Mouse (Mus musculus): Measurements from ENCODE around the gene Ucp2.

Ucp2 gene

DNA sequence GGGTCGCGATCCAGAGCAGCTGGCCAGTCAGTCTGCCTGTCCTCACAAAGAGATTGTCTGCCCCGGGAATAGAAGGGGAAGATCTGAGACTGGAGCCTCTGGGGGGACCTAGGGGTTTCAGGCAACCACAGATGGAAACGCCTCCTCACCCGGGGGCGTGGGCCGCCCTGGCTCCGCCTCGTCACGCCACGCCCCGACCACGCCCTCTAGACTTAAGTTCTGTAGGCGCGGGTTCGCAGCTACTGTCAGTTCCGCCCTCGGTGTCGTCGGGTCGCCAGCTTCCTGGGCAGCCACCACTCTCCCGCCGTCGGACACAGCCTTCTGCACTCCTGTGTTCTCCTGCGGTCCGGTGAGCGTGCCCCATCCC, at the start of gene Ucp2:
TSS of gene Ucp2 (plus strand) at position 221 of the 367 bp plus-strand sequence.
- DNase-seq (ENCODE audit: low read depth, low spot score), result peak; percentile 98

- DNase-seq (ENCODE audit: low read depth, low spot score), result no peak
Measured at GRCm38 (mm10) chr7:100443728-100444127, 49.4 kb upstream of the Ucp2 start.

GRCm38 (mm10) chr7:100446271-100446670, 46.9 kb upstream of the Ucp2 start:
- DNase-seq (ENCODE audit: low read depth, low spot score), result no peak

DNA sequence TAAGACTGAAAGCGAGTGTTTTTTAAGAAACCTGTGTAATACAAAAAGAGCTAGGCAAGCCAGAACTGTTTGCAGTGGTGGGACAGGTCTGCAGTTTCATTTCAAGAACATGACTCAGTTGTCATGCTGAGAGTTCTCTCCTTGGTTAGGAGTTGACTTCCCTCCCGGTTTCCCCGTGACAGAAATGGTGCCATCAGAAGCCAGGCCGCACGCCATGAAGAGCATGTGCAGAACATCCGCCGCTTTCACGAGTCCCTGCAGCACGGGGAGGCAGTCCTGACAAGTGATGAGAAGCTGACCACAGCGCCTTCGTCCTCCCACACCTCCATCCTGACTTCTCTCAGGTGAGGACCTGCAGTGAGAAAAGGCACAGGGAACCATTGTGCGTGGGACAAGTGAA, 44.6 kb upstream of the Ucp2 start:
- DNase-seq (ENCODE audit: low read depth, low spot score), result no peak

GRCm38 (mm10) chr7:100448985-100449384, 44.2 kb upstream of the Ucp2 start:
- no peak for DNase-seq (ENCODE audit: low read depth, low spot score)

GRCm38 (mm10) chr7:100458153-100458552, 35.0 kb upstream of the Ucp2 start:
- DNase-seq (ENCODE audit: low read depth, low spot score), result no peak

GRCm38 (mm10) chr7:100459862-100460261, 33.3 kb upstream of the Ucp2 start:
- no peak for DNase-seq (ENCODE audit: low read depth, low spot score)

DNA sequence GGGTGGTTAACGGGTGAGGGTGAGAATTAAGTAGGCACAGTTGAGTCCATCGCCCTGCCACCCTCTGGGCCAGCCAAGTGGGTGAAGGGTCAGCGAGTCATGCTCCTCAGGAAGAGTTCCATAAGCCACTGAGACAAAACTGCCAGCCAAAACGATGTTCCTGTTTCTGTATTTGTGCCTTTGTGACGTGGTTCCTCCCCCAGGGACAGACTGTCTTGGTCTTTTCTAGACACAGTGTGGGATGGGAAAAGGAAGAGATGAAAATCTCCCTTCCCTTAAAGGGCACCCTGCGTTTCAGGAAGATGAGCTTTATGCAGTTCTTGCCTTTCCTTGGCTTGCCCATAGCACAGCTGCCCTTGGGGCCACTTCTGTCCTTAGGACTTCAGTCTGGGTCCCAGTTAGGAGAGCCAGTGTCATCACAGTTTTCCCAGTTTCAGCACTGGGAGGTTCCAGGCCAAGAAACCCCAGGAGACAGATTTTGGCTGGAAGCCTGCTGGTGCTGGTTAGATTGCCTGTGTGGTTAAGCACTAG, 31.5 kb upstream of the Ucp2 start:
- DNase-seq (ENCODE audit: low read depth, low spot score), result no peak

DNA sequence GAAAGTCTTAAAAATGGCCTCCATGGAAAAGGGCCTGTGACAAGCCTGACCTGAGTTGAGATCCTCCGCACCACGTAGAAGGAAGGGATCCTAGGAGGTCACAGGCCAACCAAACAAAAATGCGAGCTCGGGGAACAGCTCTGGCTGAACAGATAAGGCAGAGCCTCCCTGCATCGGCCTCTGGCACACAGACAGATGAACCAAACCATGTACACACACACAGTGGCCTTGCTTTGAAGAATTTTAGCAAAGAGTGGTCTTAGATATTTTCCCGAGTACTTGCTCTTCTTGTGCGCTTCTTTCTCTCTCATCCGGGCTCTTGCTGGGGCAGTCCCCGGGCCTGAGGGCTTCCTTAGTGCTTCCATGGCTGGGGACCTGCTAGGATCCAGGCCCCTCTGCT, 29.9 kb upstream of the Ucp2 start:
- no peak for DNase-seq (ENCODE audit: low read depth, low spot score)

GRCm38 (mm10) chr7:100463757-100464156, 29.4 kb upstream of the Ucp2 start:
- no peak for DNase-seq (ENCODE audit: low read depth, low spot score)

DNA sequence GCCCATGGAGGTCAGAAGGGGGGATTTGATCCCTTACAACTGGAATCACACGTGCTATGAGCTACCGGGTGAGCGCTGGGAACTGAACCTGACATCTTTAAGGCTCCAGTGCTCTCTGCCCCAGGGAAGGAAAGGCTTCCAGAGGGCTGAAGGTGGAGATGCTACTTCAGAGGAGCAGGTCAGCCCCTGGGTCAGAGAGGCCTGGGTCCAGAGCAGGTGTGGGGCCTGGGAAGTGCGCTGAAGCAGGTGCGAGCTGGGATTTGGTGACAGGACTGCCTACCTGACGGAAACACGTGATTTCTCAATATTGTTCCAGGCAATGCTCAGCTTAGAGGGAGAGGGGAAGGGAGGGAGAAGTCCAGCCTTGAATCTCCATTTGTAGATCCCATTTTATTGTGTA, 28.9 kb upstream of the Ucp2 start:
- no peak for DNase-seq (ENCODE audit: low read depth, low spot score)

GRCm38 (mm10) chr7:100465248-100465647, 27.9 kb upstream of the Ucp2 start:
- DNase-seq (ENCODE audit: low read depth, low spot score), result no peak

DNA sequence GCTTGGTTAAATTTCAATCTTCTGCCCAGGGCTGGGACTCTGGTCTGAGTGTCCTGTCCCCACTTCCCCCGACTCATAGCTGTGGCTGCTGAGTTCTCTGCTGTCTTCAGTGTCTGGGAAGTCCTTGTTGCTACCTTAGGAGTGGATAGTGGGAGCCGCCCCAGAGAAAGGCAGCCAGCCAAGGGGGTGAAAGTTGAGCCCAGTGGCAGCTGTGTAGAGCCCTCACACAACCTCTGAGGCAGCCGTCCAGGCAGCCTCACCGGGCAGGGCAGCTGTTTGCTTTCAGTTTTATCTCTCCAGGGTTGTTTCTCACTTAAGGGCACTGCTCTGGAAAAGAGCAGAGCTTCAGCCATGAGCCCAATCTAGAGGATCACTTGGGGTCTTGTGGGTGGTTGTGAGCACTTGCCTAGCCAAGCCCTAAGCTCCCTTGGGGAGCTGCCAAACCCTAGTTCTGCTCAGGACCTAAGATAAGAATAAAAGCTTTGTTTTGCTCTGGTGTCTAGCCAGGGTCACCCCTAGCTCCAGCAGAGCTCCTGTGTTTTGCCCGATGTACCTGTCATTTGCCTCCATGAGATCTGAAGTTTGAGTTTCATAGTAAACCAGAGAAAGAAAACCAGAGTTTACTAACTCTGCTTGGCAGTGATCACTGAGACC, 27.4 kb upstream of the Ucp2 start:
- no peak for DNase-seq (ENCODE audit: low read depth, low spot score)

GRCm38 (mm10) chr7:100466781-100467510, 26.2 kb upstream of the Ucp2 start:
- no peak for DNase-seq (ENCODE audit: low read depth, low spot score)

- no peak for DNase-seq (ENCODE audit: low read depth, low spot score)
Measured at GRCm38 (mm10) chr7:100468761-100469160, 24.4 kb upstream of the Ucp2 start.

- DNase-seq (ENCODE audit: low read depth, low spot score), result no peak
Measured at GRCm38 (mm10) chr7:100469502-100469901, 23.6 kb upstream of the Ucp2 start.

DNA sequence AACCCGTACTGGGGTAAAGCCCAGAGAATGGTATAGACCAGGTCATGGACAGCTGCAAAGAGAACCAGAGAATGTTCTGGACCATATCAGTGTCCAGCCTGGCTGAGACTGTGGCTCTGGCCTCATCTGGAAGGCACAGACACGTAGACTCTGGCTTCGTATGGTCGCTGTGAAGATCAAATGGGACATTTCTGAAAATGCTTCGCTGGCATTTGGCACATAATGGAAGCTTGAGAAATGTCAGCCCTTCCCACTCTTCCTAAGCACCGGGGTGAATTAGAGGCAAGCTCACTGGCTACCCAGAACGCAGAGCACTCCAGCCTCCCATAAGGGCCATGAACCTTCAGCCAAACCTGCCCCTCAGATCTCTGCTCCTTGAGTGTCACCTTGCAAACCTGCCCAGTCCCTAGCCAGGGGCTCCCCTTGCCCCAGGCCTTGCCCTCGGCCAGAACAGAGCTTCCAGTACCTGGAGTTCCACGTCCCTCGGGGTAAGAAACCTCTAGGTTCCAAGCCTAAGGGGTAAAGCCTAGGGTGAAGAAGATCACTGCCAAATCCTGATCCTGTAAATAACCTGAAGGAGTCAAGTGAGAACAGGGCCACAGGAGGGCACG, 22.2 kb upstream of the Ucp2 start:
- no peak for DNase-seq (ENCODE audit: low read depth, low spot score)

- DNase-seq (ENCODE audit: low read depth, low spot score), result no peak
Measured at GRCm38 (mm10) chr7:100471407-100471797, 21.7 kb upstream of the Ucp2 start.

- DNase-seq (ENCODE audit: low read depth, low spot score), result no peak
Measured at GRCm38 (mm10) chr7:100472777-100473176, 20.4 kb upstream of the Ucp2 start, which contains the start of gene Ucp3. Gene Ucp3 (plus strand): TSS chr7:100472990.

DNA sequence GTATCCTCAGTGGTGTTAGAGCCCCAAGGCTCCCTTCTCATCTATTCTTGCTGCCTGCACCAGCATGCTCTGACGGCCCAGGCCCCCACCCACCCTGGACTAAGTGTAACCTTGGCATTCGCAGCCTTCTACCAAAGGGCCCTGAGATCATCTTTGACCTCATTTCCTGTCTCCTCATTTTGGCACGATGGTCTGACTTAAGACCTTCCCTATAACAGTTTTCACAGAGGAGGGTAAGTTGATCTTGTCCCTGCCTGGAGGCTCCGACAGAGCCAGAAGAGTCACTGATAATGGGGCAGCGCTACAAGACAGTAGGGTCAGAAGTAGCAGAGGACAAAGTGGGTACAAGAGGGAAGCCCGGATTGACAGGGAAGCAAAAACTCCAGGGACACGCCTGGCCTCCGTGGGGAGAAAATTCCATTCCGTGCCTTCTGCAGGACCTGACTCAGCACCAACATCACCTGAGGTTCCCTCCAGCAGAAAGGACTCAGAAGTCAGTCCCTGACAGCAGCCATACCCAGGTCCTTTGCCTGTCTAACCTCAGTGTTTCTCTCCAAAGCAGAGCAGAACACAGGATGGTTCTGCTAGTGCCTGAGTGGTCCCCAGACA, 19.2 kb upstream of the Ucp2 start:
- no peak for DNase-seq (ENCODE audit: low read depth, low spot score)

DNA sequence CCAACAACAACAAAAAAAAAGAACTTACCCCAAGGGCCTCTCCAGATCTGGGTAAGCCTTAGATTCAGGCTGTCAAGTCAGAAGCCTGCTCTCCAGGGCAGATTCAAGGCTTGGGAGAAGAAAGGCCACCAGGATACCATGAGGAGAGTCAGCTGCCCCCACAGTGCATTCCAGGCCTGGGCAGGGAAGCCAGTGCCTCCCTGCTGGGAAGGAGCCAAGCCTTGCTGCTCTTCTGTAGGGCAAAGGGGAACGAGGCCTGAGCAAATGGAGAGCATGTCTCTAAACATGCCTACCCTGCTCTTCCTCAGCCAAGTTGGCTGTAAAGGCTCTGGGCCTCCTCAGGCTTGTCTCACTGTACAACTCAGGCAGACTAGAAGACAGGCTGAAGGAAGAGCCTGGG, 18.5 kb upstream of the Ucp2 start:
- no peak for DNase-seq (ENCODE audit: low read depth, low spot score)

DNA sequence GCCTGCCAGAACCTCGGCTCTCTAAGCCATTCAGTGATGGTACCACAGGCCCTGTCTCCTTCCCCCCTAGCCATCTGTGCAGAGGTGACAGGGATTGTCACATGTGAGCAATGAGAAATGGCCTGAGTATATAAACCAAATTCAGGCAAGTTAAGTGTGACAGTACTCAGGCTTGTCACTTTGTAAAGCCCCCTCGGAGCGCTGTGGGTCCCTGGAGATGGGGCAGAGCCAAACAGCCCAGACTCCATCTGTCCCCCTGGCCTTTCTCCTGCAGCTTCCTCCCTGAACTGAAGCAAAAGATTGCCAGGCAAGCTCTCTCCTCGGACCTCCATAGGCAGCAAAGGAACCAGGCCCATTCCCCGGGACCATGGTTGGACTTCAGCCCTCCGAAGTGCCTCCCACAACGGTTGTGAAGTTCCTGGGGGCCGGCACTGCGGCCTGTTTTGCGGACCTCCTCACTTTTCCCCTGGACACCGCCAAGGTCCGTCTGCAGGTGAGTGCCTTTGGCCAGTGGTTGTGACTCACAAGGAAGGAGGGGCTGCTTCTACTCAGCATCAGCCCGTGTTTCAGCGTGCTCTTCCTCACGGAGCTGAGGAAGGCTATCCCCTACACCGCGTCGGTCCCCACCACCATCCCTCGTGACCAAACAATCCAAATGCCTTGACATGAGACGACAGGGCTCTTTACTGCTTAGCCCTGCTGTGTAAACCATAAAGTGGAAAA, 13.9 kb upstream of the Ucp2 start:
- DNase-seq (ENCODE audit: low read depth, low spot score), result no peak

Measured in A20 (cell line).